13 mouse cellular contexts compared by ENCODE assay signal in the genomic region with DNA sequence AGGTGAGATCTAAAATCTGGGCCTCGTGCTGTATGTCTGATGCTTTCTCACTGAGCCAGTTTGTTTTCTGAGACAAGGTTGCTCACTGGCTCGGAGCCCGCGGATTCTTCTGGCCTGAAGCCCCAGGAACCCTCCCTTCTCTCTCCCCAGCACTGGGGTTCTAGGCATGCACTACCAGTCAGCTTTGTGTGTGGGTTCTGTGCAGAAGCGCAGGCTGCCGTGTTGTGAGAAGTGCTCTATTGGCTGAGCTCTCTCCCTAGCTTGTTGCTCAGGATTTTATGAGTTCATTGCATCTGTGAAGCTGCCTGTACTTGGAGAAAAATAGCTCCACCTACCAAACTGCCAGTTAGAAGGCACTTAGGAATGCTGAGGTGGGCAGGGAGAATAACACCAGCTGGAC.
A peak's percentile ranks its signal among the peaks of the same experiment; 100 is the strongest.
DNase-seq lines count a peak whose midpoint lies in the region; ATAC-seq and TF ChIP-seq lines count a peak whose summit lies in the region.
"Had no signal": no experiment of that assay in that cellular context is flagged by ENCODE, and none has a peak within 500 bp of the region (broad histone marks: within the 10 kb centered on the region; RNA-seq: fewer than 3 reads in every experiment).

No protein-coding gene starts in this region.

- no peaks in the 10 kb centered on the region for H3K9me3 ChIP-seq in embryonic facial prominence, embryonic 14.5 days (ENCODE audit: control insufficient read depth, low read length)
- H3K9me3 ChIP-seq in embryonic facial prominence, embryonic 10.5 days: no peaks in the 10 kb centered on the region
- H3K9me3 ChIP-seq in intestine, postnatal 0 days (ENCODE audit: control insufficient read depth): 0 out of 2 replicates have a peak, but pooled peaks cover 2% of the 10 kb centered on the region
- H3K9me3 ChIP-seq: neural tube, embryonic 13.5 days; stomach, embryonic 15.5 days had no signal

- ATAC-seq in embryonic facial prominence, embryonic 14.5 days (ENCODE audit: low read depth): no peak
- peak; percentile 97 for ATAC-seq in frontal cortex, adult (ENCODE audit: low TSS enrichment)
- ATAC-seq in intestine, postnatal 0 days: no peak
- ATAC-seq: inflammation-experienced regulatory T-cells, adult 6 months; Patski had no signal

- H3K27me3 ChIP-seq in embryonic facial prominence, embryonic 14.5 days (replicated peaks; ENCODE audit: control insufficient read depth, insufficient read depth, low read length): no peaks in the 10 kb centered on the region
- no peaks in the 10 kb centered on the region for H3K27me3 ChIP-seq in embryonic facial prominence, embryonic 10.5 days (replicated peaks; ENCODE audit: low read depth, poor library complexity, severe bottlenecking)
- H3K27me3 ChIP-seq in intestine, postnatal 0 days (replicated peaks; ENCODE audit: control insufficient read depth, insufficient read depth, low read length): no peaks in the 10 kb centered on the region
- H3K27me3 ChIP-seq: neural tube, embryonic 13.5 days; Patski; stomach, embryonic 15.5 days had no signal

- 85% methylated on average over 6 of the region's 6 CpGs for WGBS in embryonic facial prominence, embryonic 14.5 days
- 92% methylated on average over 6 of the region's 6 CpGs for WGBS in embryonic facial prominence, embryonic 10.5 days
- WGBS in intestine, postnatal 0 days: 77% methylated on average over 6 of the region's 6 CpGs

- no peak overlapping the region for H3K4me2 ChIP-seq in embryonic facial prominence, embryonic 14.5 days (ENCODE audit: low read depth, low read length)
- no peak overlapping the region for H3K4me2 ChIP-seq in intestine, postnatal 0 days (replicated peaks; ENCODE audit: low read depth)
- H3K4me2 ChIP-seq: neural tube, embryonic 13.5 days; stomach, embryonic 15.5 days had no signal

- no peak overlapping the region for H3K4me3 ChIP-seq in embryonic facial prominence, embryonic 14.5 days (ENCODE audit: low read depth, low read length)
- H3K4me3 ChIP-seq in embryonic facial prominence, embryonic 10.5 days: no peak overlapping the region
- H3K4me3 ChIP-seq in intestine, postnatal 0 days (ENCODE audit: low read depth, low read length): no peak overlapping the region
- H3K4me3 ChIP-seq: neural tube, embryonic 13.5 days; stomach, embryonic 15.5 days had no signal

- DNase-seq in embryonic facial prominence, embryonic 14.5 days (ENCODE audit: low spot score): peak; percentile 8
- no peak for DNase-seq in embryonic facial prominence, embryonic 10.5 days (ENCODE audit: low spot score)
- peak; percentile 94 for DNase-seq in brain, adult 2 months (ENCODE audit: low read depth, low spot score)
- DNase-seq in left cerebral cortex, postnatal 10 days (ENCODE audit: extremely low spot score in 1 of 2, low spot score in 2 of 2): peak; percentile 36 to 55
- DNase-seq in urinary bladder, postnatal 4 days (ENCODE audit: low spot score in 2 of 2): no peak
- no peak for DNase-seq in kidney, adult 8-10 months

- no peaks in the 10 kb centered on the region for H3K36me3 ChIP-seq in embryonic facial prominence, embryonic 14.5 days (ENCODE audit: control insufficient read depth, insufficient read depth, low read length)
- no peaks in the 10 kb centered on the region for H3K36me3 ChIP-seq in embryonic facial prominence, embryonic 10.5 days (replicated peaks)
- H3K36me3 ChIP-seq in intestine, postnatal 0 days (ENCODE audit: control insufficient read depth, insufficient read depth): no peaks in the 10 kb centered on the region
- H3K36me3 ChIP-seq: stomach, embryonic 15.5 days had no signal

- no peaks in the 10 kb centered on the region for H3K4me1 ChIP-seq in embryonic facial prominence, embryonic 14.5 days (ENCODE audit: control insufficient read depth, insufficient read depth, low read length)
- no peaks in the 10 kb centered on the region for H3K4me1 ChIP-seq in embryonic facial prominence, embryonic 10.5 days
- no peaks in the 10 kb centered on the region for H3K4me1 ChIP-seq in intestine, postnatal 0 days (replicated peaks; ENCODE audit: control insufficient read depth, insufficient read depth, low read length)
- H3K4me1 ChIP-seq: stomach, embryonic 15.5 days had no signal

- no peak overlapping the region for H3K9ac ChIP-seq in embryonic facial prominence, embryonic 14.5 days (ENCODE audit: low read depth, low read length)
- H3K9ac ChIP-seq in intestine, postnatal 0 days (ENCODE audit: low read depth, low read length): no peak overlapping the region
- H3K9ac ChIP-seq: liver, embryonic 14.5 days; neural tube, embryonic 13.5 days; stomach, embryonic 15.5 days had no signal

- TF ChIP-seq CTCF in intestine, postnatal 0 days (IDR thresholded peaks at IDR 0.05; ENCODE audit: low read depth): no peak

- no peak overlapping the region for H3K27ac ChIP-seq in embryonic facial prominence, embryonic 14.5 days (replicated peaks; ENCODE audit: low read depth, low read length)
- H3K27ac ChIP-seq in embryonic facial prominence, embryonic 10.5 days (replicated peaks): no peak overlapping the region; the same call in 1 of the 2 replicates
- no peak overlapping the region for H3K27ac ChIP-seq in intestine, postnatal 0 days (ENCODE audit: low read depth, low read length)
- H3K27ac ChIP-seq: liver, embryonic 14.5 days; neural tube, embryonic 13.5 days; stomach, embryonic 15.5 days had no signal

- intact Hi-C loops in left cerebral cortex, postnatal 10 days (cut with DNase I): no loop called here

Comparison
In these comparisons a context has a peak if more than half of its experiments do, and no peak if none do; other contexts are left out.
1. DNase-seq: peak in embryonic facial prominence, embryonic 14.5 days (single experiment), brain, adult 2 months (single experiment) and left cerebral cortex, postnatal 10 days (2 of 2); none in embryonic facial prominence, embryonic 10.5 days (single experiment), urinary bladder, postnatal 4 days (0 of 2) and kidney, adult 8-10 months (0 of 2).